Mouse (Mus musculus) kidney, adult 11 months (tissue): ENCODE results near the gene Cryba2.

Experiments
- DNase-seq: peaks from one replicate; pipeline ENCODE4 v3.0.0; 2022

The Cryba2 gene

GRCm38 (mm10) chr1:74883441-74883840 is 9.5 kb downstream of the Cryba2 start:
- no peak for DNase-seq

DNA sequence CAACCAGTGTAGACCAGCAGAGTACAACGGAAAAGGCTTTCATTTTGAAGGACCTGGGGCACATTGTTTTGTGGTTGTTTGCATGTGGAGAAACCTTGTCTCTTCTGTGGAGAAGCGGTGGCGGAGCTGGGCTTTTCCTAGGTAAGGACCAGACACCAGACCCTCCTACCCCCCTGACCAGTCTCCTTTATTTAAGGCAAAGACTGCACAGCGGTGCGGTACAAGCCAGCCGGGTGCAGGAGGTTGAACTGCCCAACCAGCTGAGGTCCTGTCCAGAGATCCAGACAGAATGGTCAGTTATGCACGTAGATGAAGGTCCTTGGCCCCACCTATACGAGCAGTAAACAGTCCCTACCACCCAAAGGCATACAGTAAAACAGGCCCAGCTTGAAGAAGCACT is 10.1 kb downstream of the Cryba2 start:
- no peak for DNase-seq

DNA sequence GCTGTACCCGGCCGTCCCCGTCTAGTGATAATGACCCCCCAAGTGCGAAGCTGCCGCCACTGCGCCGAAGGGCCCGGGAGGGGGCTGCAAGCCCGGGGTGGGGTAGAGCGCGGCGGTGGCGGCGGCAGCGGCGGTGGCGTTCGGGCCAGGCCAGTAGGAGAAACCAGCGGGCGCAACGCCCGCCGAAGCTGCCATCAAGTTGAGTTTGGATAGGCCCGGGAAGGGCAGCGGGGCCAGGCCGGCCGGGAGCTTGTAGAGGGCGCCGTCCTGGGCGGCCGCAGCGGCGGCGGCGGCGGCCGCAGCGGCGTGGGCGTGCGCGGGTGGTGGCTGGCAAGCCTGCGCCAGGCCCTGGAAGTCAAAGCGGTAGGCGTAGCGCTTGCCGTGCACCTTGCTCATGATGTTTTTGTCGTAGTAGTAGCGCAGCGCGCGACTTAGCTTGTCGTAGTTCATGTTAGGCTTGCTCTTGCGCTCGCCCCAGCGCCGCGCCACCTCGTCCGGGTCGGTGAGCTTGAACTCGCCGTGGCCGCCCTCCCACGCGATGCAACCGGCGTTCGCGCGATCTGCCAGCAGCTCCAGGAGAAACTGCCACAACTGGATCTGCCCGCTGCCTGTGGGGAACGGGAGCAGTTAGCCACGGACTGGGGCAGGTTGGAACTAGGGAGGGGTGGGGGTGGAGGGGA is 10.7 kb downstream of the Cryba2 start:
- DNase-seq = no peak

GRCm38 (mm10) chr1:74880785-74881360 is 12.1 kb downstream of the Cryba2 start:
- peak; percentile 36 for DNase-seq

GRCm38 (mm10) chr1:74877199-74877598 is 15.7 kb downstream of the Cryba2 start:
- no peak for DNase-seq

DNA sequence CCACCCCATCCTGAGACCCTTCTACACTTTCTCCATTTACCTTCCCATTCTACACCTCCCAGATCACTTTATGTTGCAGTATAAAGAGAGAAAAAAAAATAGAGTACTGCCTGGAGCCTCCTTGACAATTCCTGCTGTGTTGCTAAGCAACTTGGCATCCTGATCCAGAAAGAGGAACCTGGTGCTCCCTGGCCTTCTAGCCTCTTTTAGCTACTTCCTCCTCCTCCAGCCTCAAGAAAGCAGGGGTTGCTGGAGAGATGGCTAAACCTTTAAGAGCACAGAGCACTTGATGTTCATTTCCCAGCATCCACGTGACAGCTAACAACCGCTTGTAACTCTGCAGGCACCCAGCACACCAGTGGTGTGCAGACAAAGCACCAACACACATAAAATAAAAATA is 20.7 kb downstream of the Cryba2 start:
- no peak for DNase-seq

DNA sequence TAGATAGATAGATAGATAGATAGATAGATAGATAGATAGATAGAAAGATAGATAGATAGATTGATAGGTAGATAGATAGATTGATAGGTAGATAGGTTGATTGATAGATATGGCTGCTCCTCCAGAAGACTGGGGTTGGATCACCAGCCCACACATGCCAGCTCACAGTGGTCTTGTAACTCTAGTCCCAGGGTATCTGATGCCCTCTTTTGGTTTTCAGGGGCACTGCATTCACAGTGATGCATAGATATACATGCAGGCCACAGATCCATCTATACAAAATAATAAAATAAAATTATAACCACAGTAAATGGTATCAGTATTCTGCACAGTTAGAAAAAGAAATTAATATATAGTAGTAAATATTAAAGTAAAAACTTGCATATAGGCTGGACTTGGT is 31.2 kb downstream of the Cryba2 start:
- no peak for DNase-seq

DNA sequence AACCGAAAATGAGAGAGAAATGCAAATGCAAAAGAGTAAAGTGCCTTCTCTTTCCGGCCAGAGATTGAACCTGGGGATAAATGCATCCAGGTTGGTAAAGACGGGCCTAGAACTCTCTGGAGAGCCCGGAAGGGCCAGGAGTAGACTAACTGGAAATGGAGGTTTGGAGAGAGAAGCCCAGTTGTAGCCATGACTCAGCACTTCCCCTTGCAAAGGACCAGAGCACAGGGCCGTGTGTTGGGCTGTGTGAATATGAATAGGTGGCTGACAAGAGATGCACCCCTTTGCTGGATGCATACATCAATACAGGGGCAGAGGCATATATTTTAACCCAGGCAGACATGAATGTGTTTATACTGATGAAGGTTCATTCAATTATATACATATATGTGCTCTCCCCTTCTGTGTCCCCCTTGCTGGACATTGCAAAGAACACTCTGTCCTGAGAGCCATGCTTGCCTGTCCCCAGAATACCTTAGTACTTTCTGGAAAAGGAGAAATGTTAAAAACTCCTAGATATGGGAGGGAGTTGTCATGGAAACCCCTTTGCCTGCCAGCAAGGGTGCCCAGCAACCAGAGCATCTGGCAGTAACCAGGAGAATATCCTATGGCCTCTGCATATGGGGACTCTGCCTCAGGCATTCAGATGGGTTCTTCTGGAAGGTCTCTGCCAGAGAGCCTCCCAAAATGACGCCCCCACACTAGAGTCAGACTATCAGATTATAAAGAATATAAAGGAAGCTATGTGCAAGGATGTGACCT is 33.5 kb downstream of the Cryba2 start:
- DNase-seq = no peak

- DNase-seq = no peak
Observed at GRCm38 (mm10) chr1:74858805-74859204, 34.1 kb downstream of the Cryba2 start.

- peak; percentile 26 for DNase-seq
Observed at GRCm38 (mm10) chr1:74858171-74858719, 34.7 kb downstream of the Cryba2 start.

DNA sequence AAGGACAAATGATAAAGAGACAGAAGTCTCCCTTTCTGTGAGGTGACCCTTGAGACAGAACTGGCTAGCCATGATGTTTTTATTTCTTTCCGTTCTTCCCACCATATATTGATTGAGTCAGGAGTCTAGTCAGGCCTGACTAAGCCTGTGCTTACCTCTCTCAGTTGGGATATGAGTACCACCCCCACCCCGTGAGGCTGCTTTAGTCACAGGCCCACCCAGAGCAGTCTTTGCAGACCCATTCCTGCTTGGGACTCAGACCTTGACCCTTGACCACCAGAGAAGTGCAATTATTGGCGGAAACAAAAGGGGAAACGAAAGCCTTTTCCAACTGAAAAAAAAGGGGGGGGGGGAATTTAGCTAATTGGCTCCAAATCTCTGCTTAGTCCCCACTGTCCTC is 35.3 kb downstream of the Cryba2 start:
- no peak for DNase-seq

- no peak for DNase-seq
Observed at GRCm38 (mm10) chr1:74857201-74857600, 35.7 kb downstream of the Cryba2 start.

GRCm38 (mm10) chr1:74856791-74857190 is 36.2 kb downstream of the Cryba2 start:
- DNase-seq = no peak

DNA sequence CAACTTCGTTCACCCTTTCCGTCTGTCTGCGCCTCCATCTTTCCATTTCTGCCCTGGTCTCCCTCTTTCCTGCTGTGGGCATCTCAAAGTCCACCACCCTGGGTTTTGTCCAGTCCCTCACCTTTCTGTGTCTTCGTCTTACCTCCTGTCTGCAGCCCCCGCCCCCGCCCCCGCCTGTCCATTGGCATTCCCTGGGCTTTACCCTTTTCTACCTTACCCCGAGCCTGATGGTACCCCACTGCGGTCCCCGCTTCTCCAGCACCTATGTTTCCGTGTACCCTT is 36.6 kb downstream of the Cryba2 start:
- DNase-seq = no peak

DNA sequence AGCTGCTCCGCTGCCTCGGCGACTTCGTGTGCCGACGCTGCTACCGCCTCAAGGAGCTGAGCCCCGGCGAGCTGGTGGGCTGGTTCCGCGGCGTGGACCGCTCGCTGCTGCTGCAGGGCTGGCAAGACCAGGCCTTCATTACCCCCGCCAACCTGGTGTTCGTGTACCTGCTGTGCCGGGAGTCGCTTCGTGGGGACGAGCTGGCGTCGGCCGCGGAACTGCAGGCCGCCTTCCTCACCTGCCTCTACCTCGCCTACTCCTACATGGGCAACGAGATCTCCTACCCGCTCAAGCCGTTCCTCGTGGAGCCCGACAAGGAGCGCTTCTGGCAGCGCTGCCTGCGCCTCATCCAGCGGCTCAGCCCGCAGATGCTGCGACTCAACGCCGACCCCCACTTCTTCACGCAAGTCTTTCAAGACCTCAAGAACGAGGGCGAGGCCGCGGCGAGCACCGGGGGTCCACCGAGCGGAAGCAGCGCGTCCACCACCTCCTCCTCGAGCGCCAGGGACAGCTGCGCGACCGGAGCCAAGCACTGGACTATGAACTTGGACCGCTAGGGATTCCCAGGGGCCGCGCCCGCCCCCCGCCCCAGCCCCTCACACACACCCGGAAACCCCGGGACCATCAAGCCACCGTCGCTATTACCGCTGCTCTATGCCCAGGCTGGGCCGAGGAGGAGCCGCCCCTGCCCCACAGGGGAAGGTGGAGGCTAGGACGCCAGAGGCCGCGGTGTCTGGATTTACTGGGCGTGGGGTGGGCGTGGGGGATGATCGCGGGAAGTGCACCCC is 37.1 kb downstream of the Cryba2 start:
- no peak for DNase-seq

DNA sequence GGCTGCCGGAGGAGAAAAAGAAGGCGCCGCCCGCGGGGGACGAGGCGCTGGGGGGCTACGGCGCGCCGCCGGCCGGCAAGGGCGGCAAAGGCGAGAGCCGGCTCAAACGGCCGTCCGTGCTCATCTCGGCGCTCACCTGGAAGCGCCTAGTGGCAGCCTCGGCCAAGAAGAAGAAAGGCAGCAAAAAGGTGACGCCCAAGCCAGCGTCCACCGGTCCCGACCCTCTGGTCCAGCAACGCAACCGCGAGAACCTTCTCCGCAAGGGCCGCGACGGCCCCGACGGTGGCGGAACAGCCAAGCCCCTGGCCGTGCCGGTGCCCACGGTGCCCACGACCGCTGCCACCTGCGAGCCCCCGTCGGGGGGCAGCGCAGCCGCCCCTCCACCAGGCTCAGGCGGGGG is 37.8 kb downstream of the Cryba2 start:
- no peak for DNase-seq

DNA sequence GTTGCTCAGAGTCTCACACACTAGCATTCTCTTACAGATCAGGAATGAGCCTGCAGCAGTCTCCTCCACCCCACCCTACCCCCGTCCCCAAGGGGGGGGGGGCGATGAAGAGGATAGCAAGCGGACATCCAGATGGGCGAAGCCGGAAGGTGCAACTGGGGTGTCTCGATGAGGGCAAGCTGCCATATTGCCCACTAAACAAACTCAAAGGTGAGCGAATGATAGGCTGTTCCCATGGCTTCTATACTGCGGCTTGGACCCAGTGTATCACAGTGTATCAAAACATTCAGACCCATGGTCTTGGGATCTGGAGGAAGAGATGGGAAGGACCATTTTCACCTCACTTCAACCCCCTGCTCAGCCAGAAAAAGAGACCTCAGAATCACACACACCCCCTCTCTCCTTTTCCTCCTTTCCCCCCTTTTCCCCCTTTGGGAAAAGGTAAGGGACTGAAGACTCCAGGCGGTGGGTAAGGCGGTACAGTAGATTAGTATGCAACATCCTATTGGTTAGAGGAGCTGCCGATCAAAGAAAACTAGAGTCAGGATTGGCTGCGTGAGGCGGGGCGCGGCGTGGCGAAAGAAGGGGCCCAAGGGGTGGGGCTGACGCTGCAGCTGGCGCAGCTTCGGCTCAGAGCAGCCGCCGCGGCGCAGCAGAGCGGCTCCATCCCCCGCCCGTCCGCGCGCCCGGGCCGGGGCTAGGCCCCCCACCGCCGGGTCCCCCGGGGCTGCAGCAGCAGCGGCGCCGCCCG is 38.5 kb downstream of the Cryba2 start, which contains the start of gene Cdk5r2:
TSS of gene Cdk5r2 (plus strand) at position 629 of the 751 bp plus-strand sequence.
- peak; percentile 81 for DNase-seq

DNA sequence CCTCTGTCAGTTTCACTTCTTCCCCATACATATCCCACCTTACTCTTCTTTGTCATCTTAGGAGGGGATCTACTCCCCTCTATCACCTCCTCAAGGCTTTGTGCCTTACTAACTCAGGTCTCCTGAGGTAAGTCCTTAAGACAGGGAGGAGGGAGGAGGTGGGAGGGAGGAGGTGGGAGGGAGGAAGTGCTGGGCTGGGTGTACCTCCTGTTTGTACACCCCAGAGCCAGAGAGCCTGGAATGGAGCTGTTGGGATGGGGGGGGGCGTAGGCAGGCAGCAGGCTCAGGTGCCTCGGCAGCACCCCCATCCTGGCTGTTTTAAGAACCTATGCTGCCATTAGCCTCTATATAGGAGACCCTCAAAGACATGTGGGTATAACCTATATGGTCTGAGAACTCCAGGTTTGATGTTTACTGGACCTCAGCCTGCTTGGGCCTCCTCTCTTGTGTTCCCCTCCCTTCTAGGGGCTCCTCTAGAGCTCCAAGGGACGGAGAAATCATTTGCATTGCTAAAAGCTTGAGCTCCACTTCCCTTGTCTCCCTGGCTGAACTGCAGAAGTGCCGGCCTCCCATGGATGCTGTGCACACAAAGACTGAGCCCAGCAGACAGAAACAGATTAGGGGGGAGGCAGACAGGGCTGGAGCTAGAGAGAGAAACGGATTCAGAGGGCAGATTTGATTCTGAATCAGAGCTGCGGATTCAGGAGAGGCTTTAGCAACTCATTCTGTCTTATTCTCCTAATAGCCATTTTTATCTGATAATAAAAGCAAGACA is 41.8 kb downstream of the Cryba2 start:
- no peak for DNase-seq

- DNase-seq = no peak
Observed at GRCm38 (mm10) chr1:74850251-74850650, 42.7 kb downstream of the Cryba2 start.

DNA sequence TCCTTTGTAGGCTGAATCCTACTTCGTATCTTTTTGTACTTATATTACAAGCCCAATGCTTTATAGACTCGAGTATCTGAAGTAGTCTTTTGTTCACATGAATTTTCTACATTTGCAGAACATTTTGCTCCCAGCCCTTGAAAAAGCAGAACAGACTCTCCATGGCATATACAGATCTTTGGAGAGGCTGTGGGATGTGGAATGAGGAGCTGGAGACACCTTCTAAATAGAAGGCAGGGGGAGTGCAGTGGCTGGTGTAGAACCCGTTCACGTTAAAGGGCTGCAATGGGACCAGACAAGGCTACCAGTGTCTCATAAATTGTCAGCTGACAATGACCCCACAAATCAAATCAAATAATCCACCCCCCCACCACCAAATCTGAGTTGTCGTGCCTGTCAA is 44.0 kb downstream of the Cryba2 start:
- DNase-seq = no peak

GRCm38 (mm10) chr1:74846341-74846740 is 46.6 kb downstream of the Cryba2 start:
- no peak for DNase-seq

- no peak for DNase-seq
Observed at GRCm38 (mm10) chr1:74843090-74843489, 49.9 kb downstream of the Cryba2 start.
